Mouse (Mus musculus) forebrain, embryonic 13.5 days (tissue): ENCODE results near the gene BC005537. TPM values are rescaled to one million over a fixed set of nuclear protein-coding genes. Genes with fewer than 3 reads are reported as not detected.
A peak's percentile ranks its signal among the peaks of the same experiment; 100 is the strongest.
"Not testable (repeated sequence)": the region's sequence is repeated elsewhere in the genome, so short reads cannot be mapped to it uniquely, and the experiment has no call there.

Experiments
- ATAC-seq: fragments of 200-750 bp; cut with Nextera tagmentation; 2 replicates; pipeline ENCODE4 v1.8.0; 2017
- H3K27ac ChIP-seq: fragments of 300-500 bp; sonication (generic); 2 replicates; pipeline ENCODE4 v1.5.1; 2015; ENCODE audit warnings: inconsistent platforms, mild to moderate bottlenecking, moderate library complexity
- H3K27me3 ChIP-seq: fragments of 300-500 bp; sonication (generic); 2 replicates; pipeline ENCODE4 v1.6.1; 2015; ENCODE audit warnings: mild to moderate bottlenecking, inconsistent platforms
- H3K36me3 ChIP-seq: fragments of 300-500 bp; sonication (generic); 2 replicates; pipeline ENCODE4 v1.6.1; 2015; ENCODE audit warnings: mild to moderate bottlenecking, inconsistent platforms; ENCODE audit not compliant: poor library complexity, severe bottlenecking
- H3K4me1 ChIP-seq: fragments of 300-500 bp; sonication (generic); 2 replicates; pipeline ENCODE4 v1.6.1; 2015; ENCODE audit warnings: inconsistent platforms
- H3K4me2 ChIP-seq: fragments of 300-500 bp; sonication (generic); 2 replicates; pipeline ENCODE4 v1.6.1; 2015; ENCODE audit warnings: inconsistent platforms, mild to moderate bottlenecking, moderate library complexity
- H3K4me3 ChIP-seq: fragments of 300-500 bp; sonication (generic); 2 replicates; pipeline ENCODE4 v1.5.1; 2015; ENCODE audit warnings: mild to moderate bottlenecking, inconsistent platforms
- H3K9ac ChIP-seq: fragments of 300-500 bp; sonication (generic); 2 replicates; pipeline ENCODE4 v1.6.1; 2015; ENCODE audit warnings: mild to moderate bottlenecking, inconsistent platforms
- H3K9me3 ChIP-seq: fragments of 300-500 bp; sonication (generic); replicated peaks from 2 replicates; pipeline ENCODE4 v1.6.1; 2016; ENCODE audit warnings: inconsistent platforms
- WGBS: fragments of 180-500 bp; shearing (Covaris S2); methylation state at CpG from one replicate; pipeline ENCODE4 v1.1.7; 2015; 5-methylcytosine and 5-hydroxymethylcytosine counted together
- polyA plus RNA-seq: library from polyadenylated mRNA; unstranded; fragments of >200 nt; fragmentation: Nextera tagmentation; extraction: Ambion mirVana; gene quantifications from 2 replicates; pipeline ENCODE4 v1.2.1, GENCODE M21; 2015

BC005537 gene
- polyA plus RNA-seq, 1 experiment from 2014 or later = 28.4 TPM

DNA sequence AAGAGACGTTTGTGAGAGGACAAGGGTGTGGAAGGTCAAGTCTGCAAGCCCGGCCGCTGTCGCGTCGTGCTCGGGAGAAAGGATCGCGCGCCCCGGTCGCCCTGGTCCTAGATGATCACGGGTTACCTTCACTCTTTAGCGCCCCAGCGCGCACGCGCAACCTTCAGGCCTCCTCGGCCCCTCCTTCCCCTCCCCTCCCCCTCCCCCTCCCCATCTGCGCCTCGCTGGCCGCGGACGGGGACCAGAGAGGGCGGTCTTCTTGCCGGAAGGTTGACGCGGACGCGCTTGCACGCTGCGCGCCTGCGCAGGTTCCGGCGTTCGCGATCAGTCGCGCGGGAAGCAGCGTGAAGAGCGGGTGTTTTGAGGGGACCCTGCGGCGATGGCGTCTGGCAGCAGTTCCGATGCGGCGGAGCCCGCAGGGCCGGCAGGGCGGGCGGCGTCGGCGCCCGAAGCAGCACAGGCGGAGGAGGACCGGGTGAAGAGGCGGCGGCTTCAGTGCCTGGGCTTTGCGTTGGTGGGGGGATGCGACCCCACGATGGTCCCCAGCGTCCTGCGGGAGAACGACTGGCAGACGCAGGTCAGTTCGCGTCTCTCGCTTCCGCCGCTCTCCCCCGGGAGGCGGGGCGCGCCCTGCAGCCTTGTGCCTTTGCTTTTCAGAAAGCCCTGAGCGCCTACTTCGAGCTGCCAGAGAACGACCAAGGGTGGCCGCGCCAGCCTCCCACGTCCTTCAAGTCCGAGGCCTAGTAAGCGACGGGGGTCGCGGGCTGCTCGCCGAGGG, 30.1 kb downstream of the BC005537 start, which contains the start of the genes Acot13 and Tdp2:
TSS of gene Acot13 (minus strand) at position 188 of the 778 bp plus-strand sequence.
TSS of gene Tdp2 (plus strand) at position 327 of the 778 bp plus-strand sequence.
- ATAC-seq = peak; percentile 98

GRCm38 (mm10) chr13:24832131-24832810, 30.8 kb downstream of the BC005537 start:
- Histone ChIP-seq H3K4me1 (peaks cover 33% of the 10 kb centered on the region), H3K4me2 (peak overlapping the region; percentile 84), H3K27me3 (no peaks in the 10 kb centered on the region), H3K4me3 (peak overlapping the region; percentile 95), H3K27ac (peak overlapping the region; percentile 90), H3K36me3 (no peaks in the 10 kb centered on the region), H3K9ac (peak overlapping the region; percentile 95), H3K9me3 (no peaks in the 10 kb centered on the region)
- 3% methylated on average over 21 of the region's 21 CpGs for WGBS
- ATAC-seq = no peak; the same call in 1 of the 2 replicates

More for the DNA sequence above, 30.1 kb downstream of the BC005537 start, which contains the start of the genes Acot13 and Tdp2:
- H3K4me2 ChIP-seq = peak within 1 kb of the TSS; percentile 84
- H3K9me3 ChIP-seq = no peaks in the 10 kb centered on the region
- peak within 1 kb of the TSS; percentile 95 for H3K4me3 ChIP-seq
- peaks cover 33% of the 10 kb centered on the region for H3K4me1 ChIP-seq
- WGBS = under 1% methylated on average over 84 of the region's 90 CpGs
- H3K36me3 ChIP-seq = no peaks in the 10 kb centered on the region
- H3K27ac ChIP-seq = peak within 1 kb of the TSS; percentile 90
- peak within 1 kb of the TSS; percentile 95 for H3K9ac ChIP-seq
- no peaks in the 10 kb centered on the region for H3K27me3 ChIP-seq

DNA sequence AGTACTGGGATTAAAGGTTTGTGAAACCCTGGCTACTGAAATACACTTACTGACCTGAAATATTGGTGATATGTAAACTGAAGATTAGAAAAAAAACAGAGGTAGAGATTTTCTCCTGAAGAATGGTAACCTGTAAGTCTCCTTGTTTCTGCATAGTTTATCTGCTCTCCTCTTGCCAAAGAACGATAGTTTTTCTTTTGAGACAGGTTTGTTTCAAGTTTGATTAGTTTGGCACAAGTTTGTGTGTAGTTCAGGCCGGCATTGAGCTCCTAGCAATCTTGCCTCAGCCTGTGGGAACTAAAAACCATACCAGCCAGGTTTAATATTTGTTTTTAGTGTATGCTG, 31.3 kb downstream of the BC005537 start:
- H3K27me3 ChIP-seq = no peaks in the 10 kb centered on the region
- 76% methylated on average over 2 of the region's 2 CpGs for WGBS
- no peak for ATAC-seq

DNA sequence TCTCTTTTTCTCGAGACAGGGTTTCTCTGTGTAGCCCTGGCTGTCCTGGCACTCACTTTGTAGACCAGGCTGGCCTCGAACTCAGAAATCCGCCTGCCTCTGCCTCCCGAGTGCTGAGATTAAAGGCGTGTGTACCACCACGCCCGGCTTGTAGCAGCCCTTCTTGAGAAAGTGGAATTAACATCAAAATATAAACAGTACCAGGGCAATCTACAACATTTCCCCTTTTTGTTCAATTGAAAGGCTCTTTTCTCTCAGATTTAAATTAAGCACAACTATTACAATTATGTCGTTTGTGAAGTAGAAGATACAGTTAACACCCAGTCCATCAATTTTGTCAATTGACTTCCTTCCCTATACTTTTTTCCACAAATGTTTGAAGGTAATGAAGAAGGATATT, 36.3 kb downstream of the BC005537 start:
- H3K9me3 ChIP-seq, H3K9ac ChIP-seq, H3K4me3 ChIP-seq, ATAC-seq, H3K4me2 ChIP-seq, H3K27ac ChIP-seq, H3K27me3 ChIP-seq: not testable (repeated sequence)
- peaks cover 21% of the 10 kb centered on the region for H3K4me1 ChIP-seq
- H3K36me3 ChIP-seq = peaks cover 26% of the 10 kb centered on the region
- 89% methylated on average over 8 of the region's 8 CpGs for WGBS

More for the DNA sequence above, 31.3 kb downstream of the BC005537 start:
- peak overlapping the region; percentile 95 for H3K9ac ChIP-seq
- peaks cover 33% of the 10 kb centered on the region for H3K4me1 ChIP-seq
- H3K27ac ChIP-seq = no peak overlapping the region
- no peaks in the 10 kb centered on the region for H3K9me3 ChIP-seq
- peak overlapping the region; percentile 84 for H3K4me2 ChIP-seq
- peak overlapping the region; percentile 95 for H3K4me3 ChIP-seq
- no peaks in the 10 kb centered on the region for H3K36me3 ChIP-seq

DNA sequence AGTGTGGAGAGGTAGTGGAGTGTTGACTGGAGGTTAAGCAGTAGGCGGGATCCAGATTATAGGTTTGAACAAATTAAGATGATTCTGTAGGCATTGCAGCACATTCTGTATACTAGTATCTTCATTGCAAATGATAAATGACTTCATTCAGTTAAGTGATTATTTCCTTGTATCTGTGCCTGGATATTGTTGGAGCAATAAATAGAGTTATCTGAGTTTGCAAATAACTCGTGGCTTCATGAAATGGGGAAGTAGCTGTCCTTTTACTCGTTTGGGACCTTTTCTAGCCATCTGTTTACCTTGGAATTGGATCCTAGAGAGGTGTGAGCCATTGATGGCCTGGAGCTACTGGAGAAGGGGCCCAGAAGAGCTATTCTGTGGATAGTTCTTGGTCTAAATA, 38.4 kb downstream of the BC005537 start:
- Histone ChIP-seq H3K9ac (no peak overlapping the region), H3K27ac (no peak overlapping the region), H3K9me3 (no peaks in the 10 kb centered on the region), H3K27me3 (no peaks in the 10 kb centered on the region), H3K36me3 (peaks cover 26% of the 10 kb centered on the region), H3K4me3 (no peak overlapping the region), H3K4me1 (peaks cover 7% of the 10 kb centered on the region), H3K4me2 (no peak overlapping the region)
- 89% methylated on average over 3 of the region's 3 CpGs for WGBS
- ATAC-seq = no peak

DNA sequence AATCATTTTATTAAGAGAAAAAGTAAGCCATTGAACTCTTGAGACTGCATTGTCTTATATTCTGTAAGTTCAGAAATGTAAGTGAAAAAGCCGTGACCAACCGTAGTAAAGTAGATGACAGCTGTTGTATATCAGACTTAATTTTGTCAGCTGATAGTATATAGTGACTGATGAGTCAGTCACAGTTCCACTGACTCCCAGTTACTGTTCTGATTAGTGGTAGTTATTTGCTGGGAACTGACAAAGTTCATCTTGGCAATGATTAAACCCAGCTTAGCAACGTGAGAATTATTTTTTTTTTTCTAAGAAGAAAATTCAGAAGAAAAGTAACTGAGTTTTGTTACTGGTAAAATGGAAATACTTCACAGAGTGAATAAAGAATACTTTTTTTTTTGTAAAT, 40.2 kb downstream of the BC005537 start:
- H3K36me3 ChIP-seq = peaks cover 26% of the 10 kb centered on the region

DNA sequence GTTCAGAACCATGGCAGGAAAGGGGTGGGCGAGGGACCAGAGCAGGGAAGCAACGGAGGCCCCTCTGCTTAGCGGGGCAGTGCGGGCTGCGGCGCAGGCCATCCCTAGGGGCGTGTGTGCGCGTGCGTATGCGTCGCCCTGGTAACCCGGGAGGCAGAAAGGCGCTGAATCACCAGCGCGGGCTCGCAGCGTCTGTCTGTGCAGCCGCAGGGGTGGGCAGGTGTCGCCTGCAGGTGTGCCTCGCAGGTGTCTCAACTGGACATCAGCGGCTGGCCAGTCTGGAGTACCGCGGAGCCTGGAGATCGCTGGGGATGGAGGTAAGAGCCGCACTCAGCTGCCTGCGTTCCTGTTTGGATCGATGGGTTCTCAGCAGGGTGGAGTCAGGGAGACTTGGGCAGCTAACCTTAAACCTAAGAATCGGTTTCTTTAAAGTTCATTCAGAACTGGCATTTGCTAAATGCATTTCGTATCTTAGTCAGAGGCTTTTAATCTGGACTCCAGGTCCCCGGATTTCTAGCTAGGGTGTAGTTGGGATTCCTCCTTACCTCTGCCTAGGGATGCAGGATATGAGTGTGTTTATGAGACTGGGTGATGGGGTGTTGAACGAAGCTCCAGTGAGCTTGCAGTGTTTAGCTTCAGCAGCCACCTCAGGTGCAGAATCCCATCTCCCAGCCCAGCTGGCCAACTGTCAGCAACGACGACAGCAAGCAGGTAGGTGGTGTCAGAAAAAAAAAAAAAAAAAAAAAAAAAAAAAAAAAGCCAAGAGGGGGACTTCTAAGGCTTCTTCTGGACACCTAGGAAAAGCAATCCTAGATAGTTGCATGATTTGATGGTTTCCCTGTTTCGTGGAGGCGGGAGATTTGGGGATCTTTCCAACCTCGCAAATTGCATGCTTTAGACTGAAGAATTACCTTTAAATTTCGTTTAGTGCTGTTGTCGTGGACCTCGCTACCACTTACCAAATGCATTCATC, 43.8 kb downstream of the BC005537 start, which contains the start of gene D130043K22Rik:
TSS of gene D130043K22Rik (plus strand) at position 153 of the 973 bp plus-strand sequence.
- ATAC-seq = peak; percentile 96
- peak within 1 kb of the TSS; percentile 86 for H3K4me2 ChIP-seq
- H3K4me1 ChIP-seq = peaks cover 13% of the 10 kb centered on the region
- H3K36me3 ChIP-seq = peaks cover 12% of the 10 kb centered on the region
- no peaks in the 10 kb centered on the region for H3K27me3 ChIP-seq
- no peaks in the 10 kb centered on the region for H3K9me3 ChIP-seq
- peak within 1 kb of the TSS; percentile 71 for H3K9ac ChIP-seq
- WGBS = 7% methylated on average over 40 of the region's 40 CpGs
- peak within 1 kb of the TSS; percentile 57 for H3K4me3 ChIP-seq
- H3K27ac ChIP-seq = no peak within 1 kb of the TSS

More for the DNA sequence above, 40.2 kb downstream of the BC005537 start:
- Histone ChIP-seq H3K9me3 (no peaks in the 10 kb centered on the region), H3K4me2 (no peak overlapping the region), H3K4me1 (peaks cover 13% of the 10 kb centered on the region), H3K9ac (no peak overlapping the region), H3K4me3 (no peak overlapping the region), H3K27me3 (no peaks in the 10 kb centered on the region), H3K27ac (no peak overlapping the region)
- no peak for ATAC-seq
- 93% methylated on average over 3 of the region's 3 CpGs for WGBS

DNA sequence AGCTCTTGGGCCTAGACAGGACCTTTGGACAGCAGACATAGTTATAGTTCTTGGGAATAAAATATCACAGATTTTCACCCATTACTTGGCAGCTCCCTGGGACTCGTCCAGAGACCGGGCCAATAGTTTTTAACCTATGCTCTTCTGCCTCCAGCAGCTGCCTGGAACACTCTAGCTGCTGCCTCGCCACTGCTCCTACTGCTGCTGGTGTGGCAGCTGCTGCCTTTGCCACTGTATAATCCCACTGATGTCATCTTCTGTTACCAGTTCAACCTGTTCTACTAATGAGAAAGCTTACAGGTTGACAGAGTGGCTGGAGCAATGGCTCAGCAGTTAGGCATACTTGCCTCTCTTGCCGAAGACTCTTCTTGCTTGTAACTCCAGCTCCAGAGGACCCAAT, 47.9 kb downstream of the BC005537 start:
- H3K36me3 ChIP-seq = no peaks in the 10 kb centered on the region
- 89% methylated on average over 4 of the region's 4 CpGs for WGBS
- peaks cover 13% of the 10 kb centered on the region for H3K4me1 ChIP-seq
- no peak overlapping the region for H3K9ac ChIP-seq
- H3K27me3 ChIP-seq = no peaks in the 10 kb centered on the region
- no peak for ATAC-seq
- no peak overlapping the region for H3K4me3 ChIP-seq
- H3K27ac ChIP-seq = no peak overlapping the region
- no peaks in the 10 kb centered on the region for H3K9me3 ChIP-seq
- H3K4me2 ChIP-seq = no peak overlapping the region

DNA sequence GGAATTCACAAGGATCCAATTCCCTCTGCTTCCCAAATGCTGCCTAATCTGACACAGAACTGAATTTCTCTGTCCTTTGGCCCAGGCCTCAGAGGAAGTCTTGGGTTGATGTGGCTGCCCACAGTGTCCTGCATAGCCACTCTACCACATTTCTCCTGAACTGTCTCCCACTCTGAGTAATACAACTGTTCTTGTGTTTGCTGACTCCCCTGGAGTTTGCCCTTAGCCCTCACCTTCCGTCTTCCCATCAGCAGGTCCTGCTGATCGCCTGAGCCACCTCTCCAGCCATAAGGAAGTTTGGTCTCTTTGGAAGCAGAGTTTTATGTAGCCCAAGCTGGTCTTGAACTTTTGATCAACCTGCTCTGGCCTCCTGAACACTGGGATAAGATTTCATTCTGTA, 50.5 kb downstream of the BC005537 start:
- Histone ChIP-seq H3K4me2 (no peak overlapping the region), H3K36me3 (no peaks in the 10 kb centered on the region), H3K9me3 (no peaks in the 10 kb centered on the region), H3K27ac (no peak overlapping the region), H3K27me3 (no peaks in the 10 kb centered on the region), H3K9ac (no peak overlapping the region), H3K4me1 (no peaks in the 10 kb centered on the region), H3K4me3 (no peak overlapping the region)
- no peak for ATAC-seq
- WGBS = 84% methylated on average over 2 of the region's 2 CpGs

DNA sequence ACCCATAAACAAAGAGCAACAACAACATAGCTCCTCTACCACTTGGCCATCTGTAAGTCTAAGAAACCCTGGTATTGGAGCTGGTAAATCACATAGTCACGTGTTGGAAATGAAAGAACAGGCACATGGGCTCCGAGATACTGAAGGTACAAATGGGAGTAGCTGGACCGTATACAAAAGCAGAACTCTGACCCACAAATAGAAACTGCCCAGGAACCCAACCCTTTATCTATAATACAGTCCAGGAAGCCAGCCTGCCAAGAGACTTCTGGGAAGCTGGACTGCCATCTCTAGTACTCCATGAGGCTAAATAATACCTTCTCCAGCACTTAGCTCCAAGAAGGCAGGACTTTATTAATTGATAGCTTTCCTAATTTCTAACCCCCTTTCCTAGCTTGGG, 51.1 kb downstream of the BC005537 start:
- Histone ChIP-seq H3K27me3 (no peaks in the 10 kb centered on the region), H3K4me2 (no peak overlapping the region), H3K27ac (no peak overlapping the region), H3K36me3 (no peaks in the 10 kb centered on the region), H3K9ac (no peak overlapping the region), H3K9me3 (no peaks in the 10 kb centered on the region), H3K4me3 (no peak overlapping the region), H3K4me1 (no peaks in the 10 kb centered on the region)
- ATAC-seq = no peak
- 84% methylated on average over 3 of the region's 3 CpGs for WGBS

- H3K9me3 ChIP-seq = no peaks in the 10 kb centered on the region
- no peak overlapping the region for H3K4me3 ChIP-seq
- H3K4me2 ChIP-seq = no peak overlapping the region
- H3K27ac ChIP-seq = no peak overlapping the region
- H3K4me1 ChIP-seq = no peaks in the 10 kb centered on the region
- no peaks in the 10 kb centered on the region for H3K36me3 ChIP-seq
- no peak for ATAC-seq
- H3K9ac ChIP-seq = no peak overlapping the region
- no peaks in the 10 kb centered on the region for H3K27me3 ChIP-seq
Measured at GRCm38 (mm10) chr13:24859115-24859514, 57.7 kb downstream of the BC005537 start.
